Mouse (Mus musculus) lung, postnatal 10 days (tissue): ENCODE data around the gene Ep400.
"Not testable (repeated sequence)": the region's sequence is repeated elsewhere in the genome, so short reads cannot be mapped to it uniquely, and the experiment has no call there.

ENCODE experiments used
- DNase-seq: peaks from one replicate; pipeline ENCODE4 v3.0.0; 2021

Gene Ep400

DNA sequence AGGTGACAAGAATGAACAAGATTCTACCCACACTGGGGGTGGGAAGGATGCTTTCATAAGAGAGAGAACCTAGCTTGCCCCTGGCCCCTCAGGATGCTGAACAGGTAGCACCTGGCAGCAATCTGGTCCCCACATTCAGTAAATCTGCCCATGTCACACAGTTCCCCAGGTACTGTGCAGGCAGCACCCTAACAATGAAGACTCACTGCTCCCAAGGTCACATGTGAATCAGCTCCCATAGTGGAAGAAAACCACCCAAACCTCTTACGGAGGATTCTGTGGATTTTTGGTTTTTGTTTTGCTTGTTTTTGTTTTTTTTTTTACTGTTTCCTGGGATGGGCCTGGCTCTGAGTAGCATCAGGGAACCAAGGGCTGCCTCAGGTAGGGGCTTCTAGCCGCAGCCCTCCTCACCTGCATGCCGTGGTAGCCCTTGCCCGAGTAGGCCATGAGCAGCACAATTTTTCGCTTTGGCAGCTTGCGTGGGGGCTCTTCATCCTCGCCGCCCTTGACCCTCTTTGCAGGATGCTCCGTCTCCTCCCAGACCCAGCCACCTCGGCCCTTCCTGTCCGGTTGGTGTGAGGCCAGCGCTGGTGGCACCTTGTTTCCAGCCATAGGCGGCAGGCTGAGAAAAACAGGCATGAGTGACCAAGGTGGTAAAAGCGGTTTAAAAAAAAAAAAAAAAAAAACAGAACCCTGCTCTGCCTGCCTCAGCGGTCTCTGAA lies 8.9 kb upstream of the Ep400 start:
- DNase-seq, result peak; percentile 27

DNA sequence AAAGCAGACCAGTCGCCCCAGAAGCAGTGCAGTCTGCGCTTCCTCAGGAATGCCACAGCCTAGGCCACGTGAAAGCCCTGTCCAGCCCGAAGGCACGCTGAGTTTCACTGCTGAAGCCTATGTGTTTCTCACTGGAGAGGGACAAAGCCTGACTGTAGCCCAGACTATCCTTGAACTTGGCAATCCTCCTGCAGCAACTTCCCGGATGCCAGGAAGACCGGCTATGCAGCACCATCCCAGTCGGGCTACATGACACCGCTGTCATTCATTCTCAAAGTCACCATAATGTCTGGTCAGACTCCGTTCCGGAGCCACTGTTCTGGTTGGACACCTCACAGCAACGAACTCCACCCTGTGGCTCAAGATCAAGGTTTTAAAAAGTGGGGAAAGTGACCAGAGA lies 7.7 kb upstream of the Ep400 start:
- DNase-seq, result no peak

DNA sequence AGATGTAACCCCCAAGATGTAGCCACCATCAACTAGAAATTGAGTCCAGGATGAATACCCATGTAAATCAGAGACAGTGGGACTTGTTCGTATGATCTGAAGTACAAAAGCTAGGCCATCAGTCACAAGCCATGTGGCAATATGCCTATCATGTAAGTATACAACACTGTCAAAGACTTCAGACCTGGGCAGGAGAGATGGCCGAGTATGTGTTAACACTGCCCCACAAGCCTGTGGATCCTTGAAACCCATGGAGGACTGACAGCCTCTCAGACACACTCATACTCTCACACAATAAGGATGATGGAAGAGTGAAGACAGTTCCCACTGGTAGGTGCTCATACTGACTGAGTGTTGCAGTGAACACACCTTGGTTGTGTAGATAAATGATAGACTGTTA lies 5.6 kb upstream of the Ep400 start:
- DNase-seq, result no peak

DNA sequence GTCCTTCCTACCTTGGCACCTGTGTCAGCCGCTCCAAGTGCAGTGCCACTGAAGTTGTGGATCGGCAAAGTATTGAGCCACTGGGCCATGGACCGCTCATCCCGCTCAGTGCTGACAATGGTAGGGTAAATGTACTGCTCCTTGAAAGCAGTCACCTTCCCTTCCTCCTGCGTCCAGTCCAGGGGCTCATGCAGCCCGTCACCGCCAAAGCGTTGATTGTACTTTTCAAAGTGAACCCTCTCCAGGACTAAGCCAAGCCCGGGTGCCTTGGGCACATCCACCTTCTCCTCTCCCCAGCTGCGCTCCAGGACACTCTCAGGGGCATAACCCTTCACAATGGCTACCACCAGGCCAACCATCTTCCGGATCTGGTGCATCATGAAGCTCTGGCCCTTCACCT lies 4.0 kb upstream of the Ep400 start:
- no peak for DNase-seq

DNA sequence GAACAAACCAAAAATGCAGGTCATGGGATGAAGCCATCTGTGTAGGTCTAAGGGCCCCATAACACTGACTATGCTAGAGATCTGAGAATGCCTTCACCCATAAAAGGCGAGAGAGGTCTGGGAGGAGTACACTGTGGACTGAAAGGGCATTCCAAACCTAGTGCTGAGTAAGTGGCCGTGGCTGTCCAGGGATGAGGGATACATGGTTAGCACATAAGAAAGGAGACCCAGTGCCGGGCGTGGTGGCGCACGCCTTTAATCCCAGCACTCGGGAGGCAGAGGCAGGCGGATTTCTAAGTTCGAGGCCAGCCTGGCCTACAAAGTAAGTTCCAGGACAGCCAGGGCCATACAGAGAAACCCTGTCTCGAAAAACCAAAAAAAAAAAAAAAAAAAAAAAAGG lies 2.4 kb upstream of the Ep400 start:
- DNase-seq, result not testable (repeated sequence)

DNA sequence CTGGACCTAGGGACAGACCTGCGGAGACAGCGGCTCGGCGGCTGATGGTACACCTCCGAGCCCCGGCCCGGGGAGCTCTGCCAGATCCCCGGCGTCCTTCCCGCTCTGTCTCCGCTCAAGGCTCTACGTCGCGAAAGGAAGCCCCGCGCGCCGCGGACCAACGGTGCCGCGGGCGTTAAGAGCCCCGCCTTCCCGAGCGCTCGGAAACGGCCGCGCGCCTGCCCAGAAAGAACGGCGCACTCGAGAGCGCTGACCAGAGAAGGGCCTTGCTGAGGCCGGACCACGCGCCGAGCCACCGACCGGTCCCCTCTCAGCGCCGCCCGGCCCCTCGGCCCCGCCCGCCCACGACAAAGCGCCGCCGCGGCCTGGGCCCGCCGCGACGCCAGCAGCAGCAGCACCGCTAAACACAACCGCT lies 479 bp downstream of the Ep400 start:
- DNase-seq, result no peak

DNA sequence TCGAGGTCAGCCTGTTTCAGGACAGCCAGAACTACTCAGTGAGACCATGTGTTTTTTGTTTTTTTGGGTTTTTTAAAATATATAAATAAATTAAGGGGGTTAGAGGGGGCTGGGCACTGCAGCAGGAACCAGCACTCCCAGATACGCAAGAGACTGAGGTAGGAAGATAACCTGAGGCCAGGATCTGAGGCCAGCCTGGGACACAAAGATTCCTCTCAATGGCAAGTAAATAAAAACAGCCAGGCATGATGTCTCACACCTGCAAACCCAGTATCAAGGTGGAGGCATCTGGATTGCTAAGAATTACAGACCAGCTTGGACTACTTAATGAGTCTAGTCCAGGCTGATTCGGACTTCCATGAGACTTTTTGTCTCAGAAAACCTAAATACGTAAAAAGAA lies 1.2 kb downstream of the Ep400 start:
- no peak for DNase-seq

DNA sequence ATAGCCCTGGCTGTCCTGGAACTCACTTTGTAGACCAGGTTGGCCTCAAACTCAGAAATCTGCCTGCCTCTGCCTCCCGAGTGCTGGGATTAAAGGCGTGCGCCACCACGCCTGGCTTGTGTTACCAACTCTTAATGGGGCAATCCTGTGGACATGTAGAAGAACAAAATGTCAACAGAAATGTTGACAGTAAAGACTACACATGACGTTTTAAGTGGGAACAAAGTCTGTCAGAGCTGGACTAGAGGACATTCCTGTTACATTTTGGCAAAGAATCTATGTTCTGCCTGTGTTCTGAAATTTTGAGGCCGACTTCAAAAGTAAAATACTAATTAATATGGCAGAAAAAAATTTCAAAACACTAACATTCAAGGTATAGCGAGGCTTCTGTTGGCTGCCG lies 6.6 kb downstream of the Ep400 start:
- DNase-seq, result no peak

DNA sequence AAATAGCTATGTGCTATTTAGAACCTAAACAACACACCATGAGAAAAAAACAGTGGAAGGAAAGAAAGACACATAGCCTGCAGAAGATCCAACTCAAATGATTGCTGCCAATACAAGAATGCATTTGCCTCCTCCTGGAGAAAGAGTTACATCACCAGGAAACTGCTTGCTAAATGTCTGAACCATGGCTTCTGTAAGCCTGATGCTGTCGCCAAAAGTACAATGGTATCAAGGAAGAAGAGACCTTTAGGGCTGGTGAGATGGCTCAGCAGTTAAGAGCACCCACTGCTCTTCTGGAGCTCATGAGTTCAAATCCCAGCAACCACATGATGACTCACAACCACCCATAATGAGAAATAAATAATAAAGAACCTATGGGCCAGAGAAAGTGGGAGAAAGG lies 25.5 kb downstream of the Ep400 start:
- DNase-seq, result no peak

DNA sequence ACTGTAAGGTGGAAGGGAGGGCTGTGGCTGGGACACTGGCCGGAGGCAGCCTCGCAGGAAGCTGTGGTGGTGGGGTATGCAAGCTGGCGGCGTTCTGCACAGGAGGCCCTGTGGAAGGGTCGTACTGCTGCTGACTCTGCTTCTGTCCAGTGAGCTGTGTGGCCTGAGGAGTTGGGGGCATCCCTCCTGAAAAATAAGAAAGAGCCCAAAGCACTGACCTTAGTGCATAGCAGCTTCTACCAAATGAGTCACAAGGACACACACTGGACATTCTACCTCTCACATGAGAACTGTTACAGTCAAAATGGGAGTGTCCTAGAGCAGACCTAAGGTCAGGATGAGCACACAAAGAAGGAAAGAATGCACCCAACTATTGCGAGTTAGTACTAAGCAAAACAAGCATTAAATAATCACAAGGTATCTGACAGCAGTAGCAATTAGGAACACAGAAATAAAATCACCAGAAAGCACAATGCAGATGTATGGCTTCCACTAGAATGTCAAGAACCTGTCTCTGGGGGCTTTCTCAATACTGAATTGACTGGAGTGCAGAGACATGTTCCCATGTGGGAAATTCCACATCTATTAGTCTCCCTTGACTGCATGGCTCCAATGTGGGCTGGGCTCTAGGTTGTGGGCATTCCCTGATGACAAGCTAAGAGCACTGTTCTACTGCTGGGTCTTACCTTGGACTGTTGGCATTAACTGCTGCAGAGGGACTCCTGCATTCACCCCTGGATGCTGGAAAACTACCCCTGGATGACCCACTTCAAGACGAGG lies 30.8 kb downstream of the Ep400 start:
- DNase-seq, result no peak

DNA sequence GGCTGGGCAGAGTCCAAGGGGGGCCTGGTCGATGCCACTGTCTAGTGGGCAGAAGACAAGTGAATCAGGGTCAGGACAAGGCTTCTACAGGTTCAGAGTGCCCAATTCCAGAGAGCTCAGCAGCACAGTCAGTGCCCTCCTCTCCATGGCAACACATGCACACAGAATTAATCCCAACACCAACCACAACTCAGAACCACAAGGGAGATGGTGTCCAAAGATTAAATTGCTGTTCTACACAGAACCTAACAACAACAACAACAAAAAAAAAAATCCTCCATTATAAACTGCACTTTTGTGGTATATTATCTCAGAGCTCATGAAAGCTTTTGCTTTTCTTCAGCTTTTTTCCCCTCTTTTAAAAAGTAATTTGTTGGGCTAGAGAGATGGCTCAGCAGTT lies 34.9 kb downstream of the Ep400 start:
- no peak for DNase-seq

DNA sequence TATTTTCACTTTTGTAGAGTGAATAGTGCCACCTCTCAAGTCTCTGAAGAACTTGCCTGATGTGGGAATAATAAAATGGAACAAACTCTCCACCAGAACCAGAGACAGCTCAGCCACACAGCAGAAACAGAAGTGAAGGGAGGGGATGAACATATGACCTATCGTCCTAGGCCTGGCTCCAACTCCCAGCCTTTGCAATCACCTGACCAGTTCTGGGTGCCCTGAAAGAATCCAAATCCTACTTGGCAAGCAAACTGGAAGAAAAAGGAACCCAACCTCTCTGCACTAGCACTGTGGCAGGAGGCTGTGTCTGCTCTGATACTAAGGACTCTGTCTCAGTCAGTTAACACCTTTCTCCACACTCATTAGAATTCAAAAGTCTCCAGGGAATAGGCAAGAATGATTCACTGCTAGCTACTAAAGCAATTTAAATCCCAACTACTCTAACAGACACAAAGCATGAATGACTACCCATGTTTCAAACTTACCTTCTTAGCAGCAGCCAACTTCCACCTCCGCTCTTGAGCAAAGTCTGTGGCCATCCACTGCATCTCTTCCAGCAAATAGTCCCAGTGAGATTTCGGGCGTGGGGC lies 37.2 kb downstream of the Ep400 start:
- no peak for DNase-seq

DNA sequence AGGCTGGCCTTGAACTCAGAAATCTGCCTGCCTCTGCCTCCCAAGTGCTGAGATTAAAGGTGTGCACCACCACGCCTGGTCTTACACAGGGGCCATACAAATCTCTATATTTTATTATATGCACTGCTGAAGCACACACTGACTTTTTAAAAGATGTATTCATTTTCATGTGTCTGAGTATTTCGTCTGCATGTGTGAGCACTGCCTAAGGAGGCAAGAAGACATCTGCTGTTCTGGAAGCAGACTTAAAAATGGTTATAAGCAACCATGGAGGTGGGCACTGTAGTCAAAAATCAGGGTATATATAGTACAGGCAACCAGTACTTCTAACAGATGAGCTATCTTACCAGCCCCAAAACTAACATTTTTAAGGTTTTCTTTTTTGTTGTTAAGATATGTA lies 39.3 kb downstream of the Ep400 start:
- DNase-seq, result no peak

DNA sequence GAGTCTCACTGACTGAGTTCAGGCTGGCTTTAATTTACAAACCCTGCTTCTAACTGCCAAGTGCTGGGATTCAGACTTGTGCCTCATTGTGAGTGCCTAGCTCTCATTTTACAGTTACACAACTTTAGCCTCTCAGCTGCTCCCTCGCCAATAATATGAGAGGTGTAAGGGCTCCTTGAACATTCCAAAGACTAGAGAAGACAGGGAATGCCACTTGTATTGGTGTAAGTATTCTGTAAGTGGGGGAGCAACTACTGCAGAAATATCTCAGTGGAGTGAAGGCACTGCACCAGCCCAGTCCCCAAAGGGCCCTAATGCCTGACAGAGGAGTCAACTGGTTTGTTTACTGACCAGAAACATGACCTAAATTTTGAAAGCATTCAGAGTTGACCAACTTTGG lies 42.7 kb downstream of the Ep400 start:
- DNase-seq, result peak; percentile 40

DNA sequence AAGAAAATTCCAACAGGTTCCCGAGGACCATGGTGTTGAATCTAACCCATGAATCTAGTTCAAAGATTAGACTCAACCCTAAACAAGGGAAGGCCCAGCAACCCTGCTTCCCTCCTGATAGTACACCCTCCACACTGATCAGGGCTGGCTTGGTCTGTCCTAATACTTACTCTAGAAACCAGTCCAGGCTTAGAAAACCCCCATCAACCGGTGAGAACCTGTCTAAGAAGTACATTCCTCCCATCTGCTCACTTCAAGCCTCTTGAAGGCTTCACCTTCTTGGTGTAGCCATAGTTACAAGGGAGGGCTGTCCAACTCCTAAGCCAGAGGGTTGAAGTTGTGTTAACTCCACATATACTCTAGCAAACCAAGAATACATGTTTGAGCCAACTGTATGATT lies 47.0 kb downstream of the Ep400 start:
- DNase-seq, result peak; percentile 14

DNA sequence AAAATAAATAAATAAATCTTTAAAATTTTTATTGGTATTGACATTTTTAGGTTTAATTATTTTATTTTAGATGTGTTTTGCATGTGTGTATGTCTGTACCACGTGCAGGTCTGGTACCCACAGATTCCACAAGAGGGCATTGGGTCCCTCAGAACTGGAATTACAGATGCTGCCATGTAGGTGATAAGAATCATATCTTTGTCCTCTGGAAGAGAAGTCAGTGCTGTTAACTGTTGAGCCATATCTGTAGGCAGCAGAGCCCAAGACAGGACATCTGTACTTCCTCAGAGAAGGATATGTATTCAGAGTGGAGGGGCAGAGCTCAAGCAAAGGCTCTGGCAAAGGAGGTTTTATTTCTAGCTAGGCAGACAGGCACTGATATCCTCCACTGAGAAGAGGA lies 49.1 kb downstream of the Ep400 start:
- DNase-seq, result not testable (repeated sequence)

DNA sequence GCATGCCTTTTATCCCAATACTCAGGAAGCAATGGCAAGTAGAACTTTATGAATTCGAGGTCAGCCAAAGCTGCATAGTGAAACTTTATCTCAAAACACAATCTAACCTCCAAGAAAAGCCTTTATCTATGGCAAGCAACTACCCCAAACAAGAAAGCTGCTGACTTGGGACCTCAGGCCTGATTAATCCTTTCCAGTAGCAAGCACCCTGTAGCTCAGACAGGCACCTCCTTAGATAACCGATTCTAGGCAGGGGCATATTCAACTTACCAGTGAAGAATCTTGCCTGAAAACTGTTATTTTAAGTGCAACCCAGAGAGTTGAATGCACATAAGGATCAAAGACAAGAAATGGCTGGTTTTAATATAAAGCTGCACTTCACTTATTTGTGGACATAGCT lies 59.1 kb downstream of the Ep400 start:
- DNase-seq, result no peak

DNA sequence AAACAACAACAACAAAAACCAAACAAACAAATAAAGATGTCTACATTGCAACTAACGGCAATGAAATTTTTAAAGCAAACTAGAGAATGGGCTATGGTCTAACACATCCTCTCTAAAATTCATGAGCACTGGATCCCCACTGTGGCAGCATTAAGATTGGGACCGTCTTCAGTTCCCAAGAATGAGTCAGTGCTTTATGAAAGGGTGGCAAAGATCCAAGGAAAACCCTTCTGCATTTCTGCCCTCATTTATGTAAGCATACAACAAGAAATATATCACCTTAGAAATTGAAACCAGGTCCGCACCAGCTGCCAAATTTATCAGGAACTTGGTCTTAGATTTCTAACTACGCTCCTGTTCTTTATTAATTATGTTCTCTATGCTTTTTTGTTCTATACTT lies 61.3 kb downstream of the Ep400 start:
- DNase-seq, result no peak

DNA sequence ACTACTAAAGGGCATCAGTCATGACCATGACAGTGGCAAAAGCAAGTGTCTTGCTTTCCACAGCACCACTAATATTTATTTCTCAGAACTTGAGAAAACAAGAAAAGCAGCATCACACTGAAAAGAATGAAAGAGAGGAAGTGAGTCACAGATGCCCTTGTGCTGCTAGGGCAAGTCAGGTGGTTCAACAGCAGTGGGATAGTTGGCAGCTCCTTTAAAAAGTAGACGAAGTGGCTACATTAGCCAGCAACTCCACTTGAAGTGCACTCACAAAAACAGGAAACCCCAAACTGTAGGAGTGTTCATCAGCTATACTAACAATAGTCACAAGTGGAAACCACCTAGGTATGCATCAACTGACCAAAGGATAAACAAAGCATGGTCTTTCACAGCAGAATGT lies 66.5 kb downstream of the Ep400 start:
- peak; percentile 22 for DNase-seq

DNA sequence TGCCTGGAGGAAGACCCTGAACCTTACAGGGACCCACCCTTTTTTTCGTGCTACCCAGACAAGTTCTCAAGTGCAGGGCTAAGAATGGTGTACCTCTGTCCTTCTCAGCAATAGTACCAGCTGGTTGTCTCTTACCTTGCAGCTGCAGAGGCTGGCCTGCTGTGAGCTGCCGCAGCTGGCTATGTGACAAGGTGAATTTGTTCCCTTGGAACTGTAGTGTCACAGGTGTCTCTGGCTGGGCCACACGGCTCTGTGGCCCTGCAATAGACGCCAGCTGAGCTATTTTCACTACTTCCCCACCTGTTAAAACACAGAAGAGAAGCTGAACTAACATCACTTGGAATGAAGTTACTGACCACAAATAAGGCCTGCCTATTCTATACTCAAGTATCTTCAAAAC lies 71.9 kb downstream of the Ep400 start:
- DNase-seq, result no peak

DNA sequence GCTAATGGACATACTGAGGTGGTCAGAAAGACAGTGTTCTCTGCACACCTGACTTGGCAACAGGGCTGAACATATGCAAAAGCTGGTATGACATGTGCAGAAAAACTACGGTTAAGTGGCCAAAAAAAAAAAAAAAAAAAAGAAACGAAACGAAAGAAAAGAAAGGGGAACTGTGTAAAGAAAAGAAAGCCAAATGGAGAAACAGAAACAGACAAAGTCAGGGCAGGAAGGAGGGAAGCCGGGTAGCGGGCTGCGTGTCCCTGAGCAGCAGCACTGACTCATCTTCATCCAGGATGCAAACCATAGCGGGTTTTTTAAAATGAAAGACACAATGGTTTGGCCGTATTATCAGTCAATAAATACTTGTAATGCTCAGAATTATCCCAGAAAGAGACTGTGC lies 88.5 kb downstream of the Ep400 start:
- no peak for DNase-seq

DNA sequence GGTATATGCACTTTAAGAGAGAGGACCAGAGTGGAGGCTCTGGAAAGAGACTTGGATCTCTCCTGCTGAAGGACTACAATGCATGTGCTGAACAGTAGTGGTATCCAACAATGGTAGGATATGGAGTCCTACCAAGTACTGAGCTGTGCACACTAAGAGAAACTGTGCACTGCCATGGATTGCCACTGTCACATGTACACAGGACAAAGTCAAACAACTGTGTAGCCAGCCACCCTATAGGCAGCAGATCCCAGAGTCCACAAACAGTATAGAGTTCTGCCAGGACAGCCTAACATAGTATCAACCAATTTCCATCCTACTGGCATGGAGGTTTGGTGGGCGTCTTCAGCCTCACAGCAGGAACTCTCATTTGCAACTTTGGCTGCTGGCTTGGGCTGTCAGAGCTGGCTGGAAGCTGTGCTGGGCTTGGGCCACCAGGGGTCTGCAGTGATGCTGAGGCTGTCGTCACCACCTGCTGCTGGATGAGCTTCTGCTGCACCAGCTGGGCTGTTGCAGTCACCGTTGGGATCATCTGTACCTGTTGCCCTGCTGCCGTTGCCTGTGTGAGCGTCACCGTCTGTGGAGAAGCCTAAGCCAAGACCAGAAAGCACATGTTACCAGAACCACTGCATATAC lies 104.9 kb downstream of the Ep400 start:
- no peak for DNase-seq

DNA sequence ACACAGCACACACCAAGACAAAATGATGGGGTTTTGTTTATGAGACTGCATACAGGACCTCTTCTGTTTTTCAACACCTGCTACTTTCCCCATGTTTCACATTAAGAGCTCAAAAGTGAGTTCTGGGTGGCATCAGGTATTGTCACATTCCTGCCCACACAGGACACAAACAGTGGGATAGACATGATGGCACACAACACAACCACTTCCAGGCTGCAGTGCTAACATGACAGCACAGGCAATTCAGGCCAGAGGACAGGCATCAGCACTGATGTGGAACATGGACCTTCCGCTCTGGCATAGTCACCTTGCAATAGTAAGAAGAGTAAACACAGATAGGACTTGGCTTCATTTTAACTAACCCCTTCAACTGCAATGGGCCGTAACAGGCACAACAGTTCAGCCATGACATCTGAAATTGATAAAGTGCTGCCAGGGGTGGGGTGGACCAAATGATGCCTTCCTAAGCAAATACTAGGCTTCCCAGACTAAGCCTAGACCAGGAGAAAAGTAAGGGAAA lies 105.7 kb downstream of the Ep400 start:
- DNase-seq, result no peak

DNA sequence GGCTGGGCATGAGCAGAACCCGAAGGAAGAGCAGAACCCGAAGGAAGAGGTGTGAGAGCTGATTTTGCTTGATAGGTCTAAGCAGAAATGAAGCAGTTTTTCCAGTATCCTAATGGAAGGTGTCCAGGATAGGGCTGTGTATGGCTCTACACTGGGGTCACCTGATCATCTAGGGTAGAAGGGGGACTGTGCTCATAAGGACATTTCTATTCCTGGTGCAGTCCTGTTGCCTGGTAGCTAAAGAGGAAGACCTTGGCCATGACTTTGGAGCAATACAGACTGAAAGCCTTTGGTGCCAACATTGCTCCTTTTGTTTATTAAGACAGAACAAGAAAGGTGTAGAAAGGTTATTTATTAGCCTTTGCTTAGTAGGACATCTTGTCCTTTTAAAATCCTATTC lies 106.5 kb downstream of the Ep400 start:
- DNase-seq, result no peak
